Mouse (Mus musculus): ENCODE data around the gene Mettl9. TPM values are rescaled to one million over a fixed set of nuclear protein-coding genes. Genes with fewer than 3 reads are reported as not detected.

Gene Mettl9
- polyA plus RNA-seq, 1 experiment from 2014 or later, result 203 TPM

GRCm38 (mm10) chr7:121041989-121042388 lies 7.7 kb downstream of the Mettl9 start:
- Histone ChIP-seq H3K36me3 (ENCODE audit: control insufficient read depth, insufficient read depth, low read length) (no peaks in the 10 kb centered on the region), H3K4me3 (ENCODE audit: low read length) (no peak overlapping the region), H3K4me2 (replicated peaks; ENCODE audit: low read depth, low read length) (no peak overlapping the region), H3K27ac (ENCODE audit: low read depth, low read length) (no peak overlapping the region), H3K27me3 (ENCODE audit: control insufficient read depth, insufficient read depth, low read length) (no peaks in the 10 kb centered on the region), H3K9ac (ENCODE audit: low read depth, low read length) (no peak overlapping the region), H3K9me3 (ENCODE audit: control insufficient read depth, low read length) (no peaks in the 10 kb centered on the region; the same call in 1 of the 2 replicates), H3K4me1 (ENCODE audit: control insufficient read depth, insufficient read depth, low read length) (peaks cover 25% of the 10 kb centered on the region)
- ATAC-seq (ENCODE audit: low FRiP score, low TSS enrichment), result no peak
- WGBS, result 67% methylated on average over 1 of the region's 1 CpGs

- ATAC-seq (ENCODE audit: low FRiP score, low TSS enrichment), result no peak
- peaks cover 15% of the 10 kb centered on the region for H3K4me1 ChIP-seq (ENCODE audit: control insufficient read depth, insufficient read depth, low read length)
- WGBS, result 95% methylated on average over 3 of the region's 3 CpGs
These were observed 8.8 kb downstream of the Mettl9 start for GRCm38 (mm10) chr7:121043004-121043403.

GRCm38 (mm10) chr7:121043510-121043909 lies 9.3 kb downstream of the Mettl9 start:
- H3K4me2 ChIP-seq (replicated peaks; ENCODE audit: low read depth, low read length), result no peak overlapping the region
- WGBS, result 86% methylated on average over 1 of the region's 1 CpGs
- H3K4me3 ChIP-seq (ENCODE audit: low read length), result no peak overlapping the region
- no peaks in the 10 kb centered on the region for H3K27me3 ChIP-seq (ENCODE audit: control insufficient read depth, insufficient read depth, low read length)
- H3K4me1 ChIP-seq (ENCODE audit: control insufficient read depth, insufficient read depth, low read length), result peaks cover 13% of the 10 kb centered on the region
- no peak overlapping the region for H3K27ac ChIP-seq (ENCODE audit: low read depth, low read length)
- no peaks in the 10 kb centered on the region; the same call in 1 of the 2 replicates for H3K9me3 ChIP-seq (ENCODE audit: control insufficient read depth, low read length)
- no peak for ATAC-seq (ENCODE audit: low FRiP score, low TSS enrichment)
- no peak overlapping the region for H3K9ac ChIP-seq (ENCODE audit: low read depth, low read length)
- no peaks in the 10 kb centered on the region for H3K36me3 ChIP-seq (ENCODE audit: control insufficient read depth, insufficient read depth, low read length)

More at GRCm38 (mm10) chr7:121043004-121043403, 8.8 kb downstream of the Mettl9 start:
- Histone ChIP-seq H3K4me2 (replicated peaks; ENCODE audit: low read depth, low read length) (no peak overlapping the region), H3K27me3 (ENCODE audit: control insufficient read depth, insufficient read depth, low read length) (no peaks in the 10 kb centered on the region), H3K4me3 (ENCODE audit: low read length) (no peak overlapping the region), H3K9me3 (ENCODE audit: control insufficient read depth, low read length) (no peaks in the 10 kb centered on the region; the same call in 1 of the 2 replicates), H3K9ac (ENCODE audit: low read depth, low read length) (no peak overlapping the region), H3K27ac (ENCODE audit: low read depth, low read length) (no peak overlapping the region), H3K36me3 (ENCODE audit: control insufficient read depth, insufficient read depth, low read length) (no peaks in the 10 kb centered on the region)

GRCm38 (mm10) chr7:121044251-121044650 lies 10.0 kb downstream of the Mettl9 start:
- 60% methylated on average over 1 of the region's 1 CpGs for WGBS
- H3K4me2 ChIP-seq (replicated peaks; ENCODE audit: low read depth, low read length), result no peak overlapping the region
- no peaks in the 10 kb centered on the region; the same call in 1 of the 2 replicates for H3K9me3 ChIP-seq (ENCODE audit: control insufficient read depth, low read length)
- peaks cover 13% of the 10 kb centered on the region for H3K4me1 ChIP-seq (ENCODE audit: control insufficient read depth, insufficient read depth, low read length)
- ATAC-seq (ENCODE audit: low FRiP score, low TSS enrichment), result no peak
- H3K9ac ChIP-seq (ENCODE audit: low read depth, low read length), result no peak overlapping the region
- H3K4me3 ChIP-seq (ENCODE audit: low read length), result no peak overlapping the region
- H3K27ac ChIP-seq (ENCODE audit: low read depth, low read length), result no peak overlapping the region
- no peaks in the 10 kb centered on the region for H3K36me3 ChIP-seq (ENCODE audit: control insufficient read depth, insufficient read depth, low read length)
- no peaks in the 10 kb centered on the region for H3K27me3 ChIP-seq (ENCODE audit: control insufficient read depth, insufficient read depth, low read length)

GRCm38 (mm10) chr7:121045671-121046453 lies 11.6 kb downstream of the Mettl9 start:
- peak; percentile 67; the same call in 1 of the 2 replicates for ATAC-seq (ENCODE audit: low FRiP score, low TSS enrichment)
- Histone ChIP-seq H3K27ac (ENCODE audit: low read depth, low read length) (no peak overlapping the region), H3K9me3 (ENCODE audit: control insufficient read depth, low read length) (no peaks in the 10 kb centered on the region; the same call in 1 of the 2 replicates), H3K4me2 (replicated peaks; ENCODE audit: low read depth, low read length) (no peak overlapping the region), H3K36me3 (ENCODE audit: control insufficient read depth, insufficient read depth, low read length) (peaks cover 1% of the 10 kb centered on the region; the same call in 1 of the 2 replicates), H3K4me3 (ENCODE audit: low read length) (no peak overlapping the region), H3K4me1 (ENCODE audit: control insufficient read depth, insufficient read depth, low read length) (peaks cover 13% of the 10 kb centered on the region), H3K9ac (ENCODE audit: low read depth, low read length) (no peak overlapping the region), H3K27me3 (ENCODE audit: control insufficient read depth, insufficient read depth, low read length) (no peaks in the 10 kb centered on the region)
- 61% methylated on average over 6 of the region's 6 CpGs for WGBS

DNA sequence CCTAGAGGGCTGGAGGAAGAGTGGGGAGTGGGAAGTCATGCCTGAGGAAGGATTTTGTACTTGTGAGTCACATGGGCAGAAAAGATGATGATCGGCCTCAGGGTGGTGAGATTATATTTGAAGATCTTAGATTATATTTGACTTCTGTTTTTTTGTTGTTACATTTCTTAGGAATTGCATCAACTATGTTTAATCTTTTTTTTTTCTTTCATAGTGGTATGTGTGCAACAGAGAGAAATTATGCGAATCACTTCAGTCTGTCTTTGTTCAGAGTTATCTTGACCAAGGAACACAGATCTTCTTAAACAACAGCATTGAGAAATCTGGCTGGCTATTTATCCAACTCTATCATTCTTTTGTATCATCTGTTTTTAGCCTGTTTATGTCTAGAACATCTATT lies 13.4 kb downstream of the Mettl9 start:
- no peak for ATAC-seq (ENCODE audit: low FRiP score, low TSS enrichment)
- peaks cover 13% of the 10 kb centered on the region for H3K4me1 ChIP-seq (ENCODE audit: control insufficient read depth, insufficient read depth, low read length)
- no peaks in the 10 kb centered on the region; the same call in 1 of the 2 replicates for H3K9me3 ChIP-seq (ENCODE audit: control insufficient read depth, low read length)
- H3K27me3 ChIP-seq (ENCODE audit: control insufficient read depth, insufficient read depth, low read length), result no peaks in the 10 kb centered on the region
- no peak overlapping the region for H3K27ac ChIP-seq (ENCODE audit: low read depth, low read length)
- WGBS, result 93% methylated on average over 2 of the region's 2 CpGs
- no peak overlapping the region for H3K4me2 ChIP-seq (replicated peaks; ENCODE audit: low read depth, low read length)
- H3K4me3 ChIP-seq (ENCODE audit: low read length), result no peak overlapping the region
- H3K36me3 ChIP-seq (ENCODE audit: control insufficient read depth, insufficient read depth, low read length), result peaks cover 10% of the 10 kb centered on the region
- H3K9ac ChIP-seq (ENCODE audit: low read depth, low read length), result no peak overlapping the region

DNA sequence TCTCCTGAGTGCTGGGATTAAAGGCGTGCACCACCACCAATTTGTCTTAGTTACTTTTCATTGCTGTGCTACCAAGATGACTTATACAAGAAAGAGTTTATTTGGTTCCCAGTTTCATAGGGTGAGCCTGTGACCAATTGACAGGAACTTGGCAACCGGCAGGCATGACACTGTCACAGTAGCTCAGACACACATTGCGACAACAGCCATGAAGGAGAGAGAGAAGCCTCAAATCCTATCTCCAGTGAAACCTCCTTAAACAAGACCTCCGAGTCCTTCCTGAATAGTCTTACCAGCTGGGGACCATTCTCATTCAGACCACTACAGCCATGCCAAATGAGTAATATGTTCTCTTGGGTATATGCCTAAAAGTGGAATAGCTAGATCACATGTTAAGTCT lies 18.8 kb downstream of the Mettl9 start:
- WGBS, result 85% methylated on average over 4 of the region's 4 CpGs
- ATAC-seq (ENCODE audit: low FRiP score, low TSS enrichment), result no peak
- Histone ChIP-seq H3K4me3 (ENCODE audit: low read length) (no peak overlapping the region), H3K4me1 (ENCODE audit: control insufficient read depth, insufficient read depth, low read length) (no peaks in the 10 kb centered on the region), H3K9ac (ENCODE audit: low read depth, low read length) (no peak overlapping the region), H3K36me3 (ENCODE audit: control insufficient read depth, insufficient read depth, low read length) (peaks cover 44% of the 10 kb centered on the region), H3K27me3 (ENCODE audit: control insufficient read depth, insufficient read depth, low read length) (no peaks in the 10 kb centered on the region), H3K4me2 (replicated peaks; ENCODE audit: low read depth, low read length) (no peak overlapping the region), H3K9me3 (ENCODE audit: control insufficient read depth, low read length) (no peaks in the 10 kb centered on the region), H3K27ac (ENCODE audit: low read depth, low read length) (no peak overlapping the region)

GRCm38 (mm10) chr7:121059477-121060218 lies 25.4 kb downstream of the Mettl9 start:
- no peaks in the 10 kb centered on the region for H3K4me1 ChIP-seq (ENCODE audit: control insufficient read depth, insufficient read depth, low read length)
- no peaks in the 10 kb centered on the region for H3K27me3 ChIP-seq (ENCODE audit: control insufficient read depth, insufficient read depth, low read length)
- H3K4me3 ChIP-seq (ENCODE audit: low read length), result no peak overlapping the region
- H3K36me3 ChIP-seq (ENCODE audit: control insufficient read depth, insufficient read depth, low read length), result peaks cover 48% of the 10 kb centered on the region
- H3K9me3 ChIP-seq (ENCODE audit: control insufficient read depth, low read length), result no peaks in the 10 kb centered on the region
- ATAC-seq (ENCODE audit: low FRiP score, low TSS enrichment), result 0 out of 2 replicates have a peak, but pooled peaks have one; percentile 43
- no peak overlapping the region for H3K9ac ChIP-seq (ENCODE audit: low read depth, low read length)
- H3K4me2 ChIP-seq (replicated peaks; ENCODE audit: low read depth, low read length), result no peak overlapping the region
- WGBS, result 48% methylated on average over 6 of the region's 6 CpGs
- no peak overlapping the region for H3K27ac ChIP-seq (ENCODE audit: low read depth, low read length)

DNA sequence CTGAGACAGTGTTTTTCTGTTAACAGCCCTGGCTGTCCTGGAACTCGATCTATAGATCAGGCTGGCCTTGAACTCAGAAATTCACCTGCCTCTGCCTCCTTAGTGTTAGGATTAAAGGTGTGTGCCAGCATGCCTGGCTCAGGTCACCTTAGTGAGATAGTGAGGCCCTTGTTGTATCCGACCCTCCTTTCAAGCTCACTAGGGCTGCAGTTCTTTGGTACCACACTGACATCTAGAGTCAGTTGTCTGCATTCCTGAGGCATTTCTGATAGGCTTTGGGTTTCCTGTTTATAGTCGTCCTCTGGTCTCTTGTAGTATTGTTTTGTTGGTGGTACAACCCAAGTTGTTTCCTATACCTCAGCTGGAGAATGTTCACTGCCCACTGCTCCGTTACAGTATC lies 30.1 kb downstream of the Mettl9 start:
- Histone ChIP-seq H3K9ac (ENCODE audit: low read depth, low read length) (no peak overlapping the region), H3K4me1 (ENCODE audit: control insufficient read depth, insufficient read depth, low read length) (no peaks in the 10 kb centered on the region), H3K4me2 (replicated peaks; ENCODE audit: low read depth, low read length) (no peak overlapping the region), H3K36me3 (ENCODE audit: control insufficient read depth, insufficient read depth, low read length) (peaks cover 25% of the 10 kb centered on the region), H3K4me3 (ENCODE audit: low read length) (no peak overlapping the region), H3K9me3 (ENCODE audit: control insufficient read depth, low read length) (no peaks in the 10 kb centered on the region), H3K27ac (ENCODE audit: low read depth, low read length) (no peak overlapping the region), H3K27me3 (ENCODE audit: control insufficient read depth, insufficient read depth, low read length) (no peaks in the 10 kb centered on the region)
- peak; percentile 52; the same call in 1 of the 2 replicates for ATAC-seq (ENCODE audit: low FRiP score, low TSS enrichment)
- 68% methylated on average over 4 of the region's 4 CpGs for WGBS

All from kidney, embryonic 14.5 days (tissue).